Mouse (Mus musculus) myocyte (in vitro differentiated cells): ENCODE results near the gene Sit1.

ENCODE experiments used
- MAX ChIP-seq: IDR thresholded peaks from one replicate; pipeline ENCODE4 v1.6.1; 2011; ENCODE audit warnings: low read depth, mild to moderate bottlenecking, control low read depth
- POLR2A ChIP-seq: IDR thresholded peaks from one replicate; pipeline ENCODE4 v1.6.1; 2011; ENCODE audit warnings: low read depth, mild to moderate bottlenecking, control low read depth, moderate library complexity; ENCODE audit not compliant: insufficient read length
- TCF3 ChIP-seq: IDR thresholded peaks from one replicate; pipeline ENCODE4 v1.6.1; 2011; ENCODE audit warnings: low read depth, control low read depth; ENCODE audit not compliant: insufficient read length

- TF ChIP-seq POLR2A (no peak), MAX (no peak), TCF3 (no peak)
Observed at GRCm38 (mm10) chr4:43496587-43496986, 13.1 kb upstream of the Sit1 start.
